In genomic region chr5:118567395-118567794, GRCm38 (mm10) we compare ENCODE assay signal across 25 mouse cellular contexts. TPM values are rescaled to one million over a fixed set of nuclear protein-coding genes. Genes with fewer than 3 reads are reported as not detected.
DNase-seq lines count a peak whose midpoint lies in the region; TF ChIP-seq lines count a peak whose summit lies in the region.
"Had no signal": no experiment of that assay in that cellular context is flagged by ENCODE, and none has a peak within 500 bp of the region (broad histone marks: within the 10 kb centered on the region; RNA-seq: fewer than 3 reads in every experiment).

No protein-coding gene starts in this region.

- 0 out of 2 replicates have a peak overlapping the region, but pooled peaks have one; percentile 1 for H3K27ac ChIP-seq in limb, embryonic 10.5 days
- H3K27ac ChIP-seq: hindbrain, embryonic 15.5 days; layer of hippocampus, adult 2 months; left cerebral cortex, adult 2 months; liver, embryonic 12.5 days had no signal

- no peak for TF ChIP-seq CTCF in E14TG2a.4 (conservative IDR thresholded peaks at IDR 0.05; ENCODE audit: low read length)

- no peaks in the 10 kb centered on the region; the same call in 1 of the 2 replicates for H3K36me3 ChIP-seq in E14TG2a.4 (ENCODE audit: insufficient read depth, low read length)
- no peaks in the 10 kb centered on the region for H3K36me3 ChIP-seq in limb, embryonic 10.5 days
- H3K36me3 ChIP-seq: hindbrain, embryonic 10.5 days; hindbrain, embryonic 15.5 days had no signal

- WGBS in limb, embryonic 10.5 days = 34% methylated on average over 7 of the region's 7 CpGs

- H3K4me1 ChIP-seq in E14TG2a.4 (replicated peaks; ENCODE audit: low read depth, low read length) = peaks cover 97% of the 10 kb centered on the region
- peaks cover 95% of the 10 kb centered on the region for H3K4me1 ChIP-seq in limb, embryonic 10.5 days

- peak overlapping the region; percentile 10; the same call in 1 of the 2 replicates for H3K4me3 ChIP-seq in E14TG2a.4 (replicated peaks; ENCODE audit: low read length)
- H3K4me3 ChIP-seq in limb, embryonic 10.5 days = no peak overlapping the region
- H3K4me3 ChIP-seq: hindbrain, embryonic 10.5 days; hindbrain, embryonic 15.5 days; layer of hippocampus, adult 2 months; left cerebral cortex, adult 2 months; liver, embryonic 12.5 days had no signal

- peak; percentile 2 for DNase-seq in cerebellum, adult 8-10 months
- no peak for DNase-seq in cerebellum, postnatal 25 days
- peak; percentile 81 for DNase-seq in heart, adult 11 months
- DNase-seq in heart, adult 9 months (ENCODE audit: low spot score in 2 of 2) = no peak
- no peak for DNase-seq in limb, embryonic 10.5 days (ENCODE audit: low spot score)
- DNase-seq in kidney, adult 9 months = no peak
- DNase-seq: adrenal gland, postnatal 14 days; cerebellum, adult 11 months; cerebellum, postnatal 14 days; heart, postnatal 14 days; kidney, adult 11 months; kidney, postnatal 36 days; liver, postnatal 0 days; lung, postnatal 36 days; midbrain, embryonic 14.5 days; right cerebral cortex, adult 18-20 months; right cerebral cortex, postnatal 4 days had no signal

- H3K9me3 ChIP-seq in E14TG2a.4 (ENCODE audit: low read length) = no peaks in the 10 kb centered on the region
- no peaks in the 10 kb centered on the region for H3K9me3 ChIP-seq in limb, embryonic 10.5 days (replicated peaks)
- H3K9me3 ChIP-seq: hindbrain, embryonic 10.5 days; hindbrain, embryonic 15.5 days; liver, embryonic 12.5 days had no signal

- peaks cover 2% of the 10 kb centered on the region for H3K27me3 ChIP-seq in E14TG2a.4 (ENCODE audit: insufficient read depth, low read length)
- no peaks in the 10 kb centered on the region for H3K27me3 ChIP-seq in limb, embryonic 10.5 days (ENCODE audit: low read depth, poor library complexity, severe bottlenecking)
- H3K27me3 ChIP-seq: CH12.LX; hindbrain, embryonic 15.5 days; liver, embryonic 12.5 days; Patski had no signal

RNA-seq across cellular contexts. Expression of gene Med13l, which starts 6.9 kb away (rescaled TPM):
- polyA plus RNA-seq in limb, embryonic 10.5 days (2016; fragmentation: Nextera tagmentation; extraction: Ambion mirVana) = 11.1 and 13.9 TPM in 2 replicates

Comparison
In these comparisons a context has a peak if more than half of its experiments do, and no peak if none do; other contexts are left out.
1. DNase-seq: peak in cerebellum, adult 8-10 months (single experiment) and heart, adult 11 months (single experiment); none in cerebellum, postnatal 25 days (0 of 2), heart, adult 9 months (0 of 2), limb, embryonic 10.5 days (single experiment) and kidney, adult 9 months (single experiment).